Mouse (Mus musculus) megakaryocyte, embryonic 14.5 days (primary cell): ENCODE results near the gene Rpl11. TPM values are rescaled to one million over a fixed set of nuclear protein-coding genes. Genes with fewer than 3 reads are reported as not detected.
A peak's percentile ranks its signal among the peaks of the same experiment; 100 is the strongest.

Source experiments
- H3K27me3 ChIP-seq: replicated peaks from 2 replicates; pipeline ENCODE3; 2012; ENCODE audit warnings: inconsistent platforms
- H3K36me3 ChIP-seq: replicated peaks from 2 replicates; pipeline ENCODE3; 2012; ENCODE audit warnings: low read length, inconsistent platforms, mixed read lengths
- H3K4me1 ChIP-seq: 2 replicates; pipeline ENCODE4 v1.6.1; 2012; ENCODE audit warnings: inconsistent platforms
- H3K4me3 ChIP-seq: replicated peaks from 2 replicates; pipeline ENCODE3; 2012; ENCODE audit warnings: moderate library complexity, mild to moderate bottlenecking, inconsistent platforms
- H3K9me3 ChIP-seq: 2 replicates; pipeline ENCODE4 v1.6.1; 2012; ENCODE audit warnings: inconsistent platforms
- FLI1 ChIP-seq: IDR thresholded peaks from 2 replicates; pipeline ENCODE4 v1.6.1; 2012; ENCODE audit warnings: low read length, inconsistent platforms, mixed read lengths
- GATA1 ChIP-seq: IDR thresholded peaks from 3 replicates; pipeline ENCODE4 v1.6.1; 2012; ENCODE audit warnings: mixed read lengths, low read length, inconsistent platforms, borderline replicate concordance
- polyA plus RNA-seq: library from polyadenylated mRNA; stranded (reverse); fragments of >175 nt; gene quantifications from 2 replicates; pipeline ENCODE4 v1.2.3, GENCODE M21; 2012; ENCODE audit warnings: low replicate concordance; ENCODE audit not compliant: insufficient read depth

The Rpl11 gene
- polyA plus RNA-seq, 1 experiment = 1,524 TPM

DNA sequence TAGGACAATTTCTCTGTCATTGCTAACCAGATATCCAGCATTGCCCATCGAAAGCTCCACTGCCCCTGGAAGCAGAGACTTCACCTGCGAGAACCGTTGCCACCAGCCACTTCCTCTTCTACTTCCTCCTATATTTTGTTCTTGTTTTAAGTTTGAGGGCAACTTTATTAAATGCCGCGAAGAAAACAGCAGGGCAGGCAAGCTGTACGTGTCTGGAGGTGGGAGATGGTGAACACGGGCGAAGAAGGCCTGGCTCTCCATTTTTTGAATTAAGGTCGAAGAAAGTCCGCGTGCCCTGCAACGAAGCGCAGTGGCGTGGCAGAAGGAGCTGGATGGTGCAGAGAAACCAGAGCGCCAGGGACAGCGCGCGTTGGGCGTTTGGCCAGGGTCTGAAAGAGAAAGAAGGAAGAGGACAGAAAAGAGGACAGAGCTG lies 25.1 kb downstream of the Rpl11 start:
- TF ChIP-seq GATA1 (no peak), FLI1 (no peak)
- Histone ChIP-seq H3K36me3 (peaks cover 3% of the 10 kb centered on the region), H3K27me3 (no peaks in the 10 kb centered on the region), H3K4me1 (peaks cover 80% of the 10 kb centered on the region), H3K4me3 (peak overlapping the region; percentile 84), H3K9me3 (no peaks in the 10 kb centered on the region)

DNA sequence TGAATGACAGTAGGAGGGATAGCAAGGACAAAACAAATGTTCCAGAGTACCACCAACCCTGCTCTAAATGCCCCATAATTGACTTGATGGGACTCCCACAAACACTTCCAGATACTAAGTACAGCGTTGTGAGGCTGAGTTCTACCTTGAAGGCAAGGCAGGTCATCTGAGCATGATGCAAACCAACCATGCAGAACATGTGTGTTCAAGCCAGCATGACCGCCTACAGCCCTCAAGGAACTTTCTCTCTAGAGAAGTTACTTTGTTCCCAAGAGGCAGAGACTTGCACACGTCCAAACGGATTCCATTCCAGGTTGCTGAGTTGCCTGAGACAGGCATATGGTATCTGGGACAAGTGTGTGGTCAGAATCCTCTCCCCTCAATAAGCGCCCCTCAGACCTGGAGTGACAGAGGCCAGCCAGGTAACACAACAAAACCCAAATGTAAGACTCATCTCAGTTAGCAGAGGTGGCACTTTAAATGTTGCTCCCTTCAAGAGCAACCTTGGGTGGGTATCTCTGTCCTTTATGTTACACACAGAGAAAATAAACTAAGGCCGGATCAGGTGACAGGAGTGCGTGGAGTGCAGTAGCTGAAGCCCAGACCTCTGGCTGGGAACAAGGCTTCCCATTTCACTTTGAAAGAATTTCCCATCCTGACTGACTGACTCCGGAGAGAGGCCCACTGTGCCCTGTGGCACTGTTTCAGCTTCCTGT lies 25.7 kb downstream of the Rpl11 start:
- Histone ChIP-seq H3K36me3 (peaks cover 3% of the 10 kb centered on the region), H3K27me3 (no peaks in the 10 kb centered on the region), H3K9me3 (no peaks in the 10 kb centered on the region), H3K4me1 (peaks cover 77% of the 10 kb centered on the region), H3K4me3 (peak overlapping the region; percentile 84)
- no peak for TF ChIP-seq FLI1
- no peak for TF ChIP-seq GATA1

DNA sequence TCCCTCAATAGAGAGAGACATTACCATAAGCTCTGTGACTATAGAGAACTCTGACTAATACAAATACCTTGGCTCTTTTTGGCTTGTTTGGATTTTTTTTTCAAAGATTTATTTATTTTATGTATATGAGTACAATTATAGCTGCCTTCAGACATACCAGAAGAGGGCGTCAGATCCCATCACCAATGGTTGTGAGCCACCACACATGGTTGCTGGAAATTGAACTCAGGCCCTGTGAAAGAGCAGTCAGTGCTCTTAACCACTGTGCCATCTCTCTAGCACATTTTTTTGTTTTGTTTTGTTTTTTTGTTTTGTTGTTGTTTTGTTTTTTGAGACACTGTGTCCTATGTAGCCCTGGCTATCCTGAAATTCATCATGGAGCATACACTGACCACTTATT lies 27.9 kb downstream of the Rpl11 start:
- Histone ChIP-seq H3K4me1 (peaks cover 56% of the 10 kb centered on the region), H3K9me3 (no peaks in the 10 kb centered on the region), H3K27me3 (no peaks in the 10 kb centered on the region), H3K4me3 (no peak overlapping the region), H3K36me3 (peaks cover 3% of the 10 kb centered on the region)
- TF ChIP-seq GATA1 (no peak), FLI1 (no peak)

GRCm38 (mm10) chr4:136022924-136023323 lies 30.3 kb downstream of the Rpl11 start:
- H3K4me1 ChIP-seq = peaks cover 48% of the 10 kb centered on the region
- no peaks in the 10 kb centered on the region for H3K9me3 ChIP-seq
- H3K27me3 ChIP-seq = no peaks in the 10 kb centered on the region
- H3K36me3 ChIP-seq = peaks cover 17% of the 10 kb centered on the region
- TF ChIP-seq FLI1 = no peak
- TF ChIP-seq GATA1 = no peak
- no peak overlapping the region for H3K4me3 ChIP-seq

DNA sequence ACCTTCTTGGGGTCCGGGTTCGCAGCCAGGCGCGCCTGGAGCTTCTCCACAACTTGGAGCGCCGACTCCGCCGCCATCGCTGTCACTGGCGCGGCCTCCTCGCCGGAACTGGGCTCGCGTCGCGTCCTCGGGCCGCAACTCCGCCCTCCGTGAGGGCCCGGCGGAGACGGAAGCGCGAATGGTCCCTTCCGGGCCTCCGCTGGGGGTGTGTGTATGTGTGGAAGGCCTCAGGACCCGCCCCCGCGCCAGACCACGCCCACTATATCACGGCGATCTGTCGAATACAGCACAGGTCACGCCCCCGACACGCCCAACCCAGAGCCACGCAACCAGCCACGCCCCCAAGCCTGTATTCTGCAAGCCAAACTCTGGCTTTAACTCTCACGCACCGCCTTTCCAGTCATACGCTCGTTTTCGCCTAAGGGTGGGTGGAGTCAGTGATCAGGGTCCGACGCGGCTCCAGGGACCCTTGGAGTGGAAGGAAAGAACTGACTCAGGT lies 31.6 kb downstream of the Rpl11 start, which contains the start of gene Eloa:
TSS of gene Eloa (minus strand) at position 215 of the 499 bp plus-strand sequence.
- no peaks in the 10 kb centered on the region for H3K9me3 ChIP-seq
- peak within 1 kb of the TSS; percentile 96 for H3K4me3 ChIP-seq
- no peaks in the 10 kb centered on the region for H3K27me3 ChIP-seq
- H3K36me3 ChIP-seq = peaks cover 15% of the 10 kb centered on the region
- TF ChIP-seq GATA1 (peak; percentile 78; the same call in 2 of the 3 replicates), FLI1 (0 out of 2 replicates have a peak, but pooled peaks have one; percentile 22)
- peaks cover 41% of the 10 kb centered on the region for H3K4me1 ChIP-seq

- Histone ChIP-seq H3K4me1 (peaks cover 42% of the 10 kb centered on the region), H3K36me3 (peaks cover 21% of the 10 kb centered on the region), H3K27me3 (no peaks in the 10 kb centered on the region), H3K4me3 (peak overlapping the region; percentile 96), H3K9me3 (no peaks in the 10 kb centered on the region)
- TF ChIP-seq FLI1 (no peak), GATA1 (no peak)
Observed at GRCm38 (mm10) chr4:136020743-136021548, 32.3 kb downstream of the Rpl11 start.

- peak overlapping the region; percentile 69 for H3K4me3 ChIP-seq
- no peaks in the 10 kb centered on the region for H3K9me3 ChIP-seq
- H3K4me1 ChIP-seq = peaks cover 45% of the 10 kb centered on the region
- no peaks in the 10 kb centered on the region for H3K27me3 ChIP-seq
- peaks cover 64% of the 10 kb centered on the region for H3K36me3 ChIP-seq
- no peak for TF ChIP-seq GATA1
- no peak for TF ChIP-seq FLI1
Observed at GRCm38 (mm10) chr4:136016059-136016602, 37.1 kb downstream of the Rpl11 start.

DNA sequence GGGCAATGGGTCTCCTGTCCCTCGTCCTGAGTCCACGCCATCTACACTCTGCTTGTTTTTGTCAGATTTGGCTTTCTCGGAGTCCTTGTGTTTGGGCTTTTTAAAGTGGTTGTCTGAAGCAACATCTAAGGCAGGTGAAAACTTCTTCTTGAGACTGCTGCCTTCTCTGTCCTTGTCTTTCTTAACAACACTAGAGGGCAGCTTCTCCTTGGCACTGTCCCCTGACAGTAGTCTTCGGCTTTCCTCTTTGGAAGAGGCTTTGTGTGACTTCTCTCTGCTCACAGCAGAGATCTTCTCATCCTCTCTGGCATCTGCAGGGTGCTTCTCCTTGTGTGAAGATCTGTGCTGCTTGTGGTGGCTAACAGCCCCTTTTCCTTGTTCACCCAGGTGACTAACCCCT lies 42.6 kb downstream of the Rpl11 start:
- Histone ChIP-seq H3K27me3 (no peaks in the 10 kb centered on the region), H3K4me3 (no peak overlapping the region), H3K36me3 (peaks cover 93% of the 10 kb centered on the region), H3K4me1 (peaks cover 37% of the 10 kb centered on the region), H3K9me3 (no peaks in the 10 kb centered on the region)
- TF ChIP-seq FLI1 = no peak
- TF ChIP-seq GATA1 = no peak

DNA sequence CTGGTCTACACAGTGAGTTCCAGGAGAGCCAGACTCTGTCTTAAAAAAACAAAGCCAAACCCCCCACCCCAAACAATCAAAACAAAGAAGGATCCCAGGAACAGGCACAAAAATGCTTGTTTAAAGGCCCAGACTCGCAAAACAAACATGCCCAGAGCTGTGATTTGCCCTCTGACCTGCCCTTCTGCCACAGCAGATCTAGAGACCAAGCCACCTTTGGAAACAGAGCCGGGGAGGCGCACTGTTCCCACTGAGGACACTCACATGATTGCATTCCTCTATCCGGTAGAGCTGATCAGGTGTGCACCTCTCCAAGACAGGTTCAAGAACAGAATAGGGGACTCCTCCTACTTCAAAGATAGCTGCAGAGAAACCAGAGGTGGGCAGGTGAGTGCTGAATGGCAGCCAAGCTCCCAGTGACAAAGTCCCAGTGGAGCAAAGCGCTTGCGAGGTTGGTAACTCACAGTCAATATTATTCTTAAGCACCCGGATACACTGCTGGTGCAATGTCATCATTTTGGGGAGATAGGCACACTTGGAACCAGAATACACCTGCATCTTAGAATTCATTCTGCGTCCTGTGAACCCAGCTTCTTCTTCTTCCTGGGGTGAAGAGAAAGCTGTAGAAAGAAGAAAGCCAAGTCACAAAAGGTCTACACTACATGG lies 44.3 kb downstream of the Rpl11 start:
- Histone ChIP-seq H3K9me3 (no peaks in the 10 kb centered on the region), H3K27me3 (no peaks in the 10 kb centered on the region), H3K4me1 (peaks cover 27% of the 10 kb centered on the region), H3K4me3 (no peak overlapping the region), H3K36me3 (peaks cover 93% of the 10 kb centered on the region)
- TF ChIP-seq FLI1 (no peak), GATA1 (no peak)

DNA sequence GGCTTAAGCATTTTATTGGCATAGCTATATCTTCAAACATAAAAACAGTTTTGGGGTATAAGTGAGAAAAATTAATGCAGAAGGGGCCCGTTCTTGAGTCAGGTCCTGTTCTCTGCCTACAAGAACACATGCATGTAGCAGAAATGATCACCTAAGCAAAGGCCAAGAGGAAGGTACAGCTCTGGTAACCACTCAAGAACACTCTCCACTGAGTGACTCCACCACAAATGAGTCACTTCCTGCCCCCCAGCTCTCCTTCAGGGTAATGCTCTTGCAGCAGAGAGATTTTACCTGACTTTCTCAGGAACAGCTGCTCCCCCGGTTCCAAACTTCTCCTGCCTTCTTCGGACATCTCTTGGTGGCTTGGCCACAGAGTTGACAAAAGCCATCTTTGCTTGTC lies 46.4 kb downstream of the Rpl11 start:
- peaks cover 94% of the 10 kb centered on the region for H3K36me3 ChIP-seq
- no peaks in the 10 kb centered on the region for H3K9me3 ChIP-seq
- H3K4me3 ChIP-seq = no peak overlapping the region
- no peaks in the 10 kb centered on the region for H3K27me3 ChIP-seq
- peaks cover 24% of the 10 kb centered on the region for H3K4me1 ChIP-seq
- no peak for TF ChIP-seq FLI1
- TF ChIP-seq GATA1 = no peak
